Mouse (Mus musculus) frontal cortex, adult 2 months (tissue): ENCODE results near the gene Rnf7. TPM values are rescaled to one million over a fixed set of nuclear protein-coding genes. Genes with fewer than 3 reads are reported as not detected.
A peak's percentile ranks its signal among the peaks of the same experiment; 100 is the strongest.

Source experiments
- DNase-seq, 2 experiments: peaks; one replicate each; pipeline ENCODE4 v3.0.0; 2022; ENCODE audit warnings: low spot score in 1 of 2; ENCODE audit errors: extremely low spot score in 1 of 2
- polyA plus RNA-seq: library from polyadenylated mRNA; depleted of rRNA; stranded (reverse); fragments of >200 nt; gene quantifications from 2 replicates; pipeline ENCODE4 v1.2.3, GENCODE M21; 2012

Gene Rnf7
- polyA plus RNA-seq, 1 experiment = 181 TPM

DNA sequence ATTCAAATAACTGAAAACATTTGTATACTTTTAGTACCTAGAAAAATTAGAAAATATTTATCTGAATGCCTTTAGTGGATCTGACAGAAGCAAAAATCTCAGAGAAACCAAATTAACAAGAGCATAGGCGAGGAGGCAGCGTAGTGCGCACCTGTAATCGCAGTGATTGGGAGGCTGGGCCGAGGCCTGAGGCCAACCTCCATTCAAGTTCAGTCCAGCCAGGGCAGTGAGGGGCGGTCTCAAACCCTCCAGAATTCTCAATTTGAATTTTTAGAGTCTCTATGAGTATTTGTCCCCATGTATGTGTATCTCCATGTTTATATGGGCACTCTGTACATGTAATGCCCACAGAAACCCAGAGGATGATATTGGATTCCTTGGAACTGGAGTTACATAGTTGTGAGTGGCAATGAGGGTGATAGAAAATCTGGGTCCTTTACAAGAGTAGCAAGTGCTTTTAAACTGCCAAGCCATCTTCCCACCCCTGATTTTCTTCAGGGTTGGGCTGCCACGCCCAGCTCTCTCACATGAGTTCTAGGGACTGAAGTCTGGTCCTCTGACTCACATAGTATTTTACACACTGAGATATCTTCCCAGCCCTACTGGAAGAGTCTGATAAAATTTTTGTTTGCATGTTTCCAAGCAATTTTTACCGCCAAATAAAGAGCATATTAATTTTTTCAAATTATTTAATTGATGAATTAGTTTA lies 8.1 kb downstream of the Rnf7 start:
- DNase-seq = no peak

DNA sequence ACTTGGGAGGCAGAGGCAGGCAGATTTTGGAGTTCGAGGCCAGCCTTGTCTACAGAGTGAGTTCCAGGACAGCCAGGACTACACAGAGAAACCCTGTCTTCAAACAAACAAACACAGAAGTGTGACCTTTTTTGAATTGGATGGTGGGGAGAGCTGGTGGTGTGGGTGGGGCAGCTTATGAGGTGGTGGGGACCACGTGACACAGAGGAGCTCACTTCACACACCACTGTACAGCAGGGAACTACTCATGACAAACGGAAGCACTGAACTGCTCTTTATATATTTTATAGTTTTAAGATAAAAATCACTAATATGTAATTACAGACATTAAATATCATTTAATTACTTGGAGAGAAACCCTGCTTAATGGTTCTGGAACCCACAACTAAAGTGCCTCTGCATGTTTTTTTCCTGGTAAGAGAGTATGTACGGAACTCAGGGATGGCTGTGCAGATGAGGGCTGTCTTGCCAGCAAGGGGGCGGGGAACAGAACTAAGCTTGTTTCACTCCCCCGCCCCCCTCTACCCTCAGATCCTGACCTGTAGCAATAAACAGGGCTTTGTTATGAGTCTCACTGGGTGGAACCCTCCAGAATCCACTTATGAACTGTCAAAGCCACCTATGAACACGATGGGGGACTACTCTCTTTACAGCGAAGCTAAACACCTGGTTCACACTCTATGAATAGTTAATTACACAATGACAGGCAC lies 8.8 kb downstream of the Rnf7 start:
- no peak for DNase-seq

DNA sequence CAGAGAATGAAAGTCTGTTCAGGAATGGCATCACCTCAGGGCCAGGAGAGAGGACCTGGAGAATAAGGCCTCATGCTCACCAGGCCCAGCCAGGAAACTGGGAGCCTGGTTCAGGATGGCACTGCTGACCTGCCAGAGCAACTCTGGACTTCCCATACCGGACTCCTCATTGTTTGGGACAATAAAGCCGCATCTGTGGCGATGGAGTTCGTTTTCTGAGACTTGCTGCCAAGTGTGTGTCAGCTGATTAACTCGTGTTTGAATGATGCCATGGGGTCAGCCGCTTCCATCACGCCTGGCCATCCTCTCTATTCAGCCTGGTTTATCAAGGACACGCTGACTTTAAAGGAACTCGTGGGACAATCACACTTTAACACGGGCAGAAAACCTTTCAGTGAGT lies 14.8 kb downstream of the Rnf7 start:
- peak; percentile 20 to 30 for DNase-seq

DNA sequence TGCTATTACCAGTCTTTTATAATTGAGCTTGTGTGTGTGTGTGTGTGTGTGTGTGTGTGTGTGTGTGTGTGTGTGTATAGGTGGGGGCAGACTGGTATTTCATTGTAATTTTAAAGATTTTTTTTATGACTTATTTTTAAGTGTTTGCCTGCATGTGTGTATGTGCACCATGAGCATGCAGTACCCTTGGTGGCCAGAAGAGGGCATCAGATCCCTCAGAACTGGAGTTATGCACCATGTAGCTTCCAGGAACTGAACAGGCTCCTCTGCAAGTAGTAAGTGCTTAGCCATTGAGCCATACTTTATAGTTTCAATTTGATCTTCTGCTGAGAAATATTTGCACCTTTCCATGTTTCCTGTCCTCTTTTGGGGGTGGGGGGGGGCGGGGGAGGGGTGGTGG lies 16.9 kb downstream of the Rnf7 start:
- no peak for DNase-seq

DNA sequence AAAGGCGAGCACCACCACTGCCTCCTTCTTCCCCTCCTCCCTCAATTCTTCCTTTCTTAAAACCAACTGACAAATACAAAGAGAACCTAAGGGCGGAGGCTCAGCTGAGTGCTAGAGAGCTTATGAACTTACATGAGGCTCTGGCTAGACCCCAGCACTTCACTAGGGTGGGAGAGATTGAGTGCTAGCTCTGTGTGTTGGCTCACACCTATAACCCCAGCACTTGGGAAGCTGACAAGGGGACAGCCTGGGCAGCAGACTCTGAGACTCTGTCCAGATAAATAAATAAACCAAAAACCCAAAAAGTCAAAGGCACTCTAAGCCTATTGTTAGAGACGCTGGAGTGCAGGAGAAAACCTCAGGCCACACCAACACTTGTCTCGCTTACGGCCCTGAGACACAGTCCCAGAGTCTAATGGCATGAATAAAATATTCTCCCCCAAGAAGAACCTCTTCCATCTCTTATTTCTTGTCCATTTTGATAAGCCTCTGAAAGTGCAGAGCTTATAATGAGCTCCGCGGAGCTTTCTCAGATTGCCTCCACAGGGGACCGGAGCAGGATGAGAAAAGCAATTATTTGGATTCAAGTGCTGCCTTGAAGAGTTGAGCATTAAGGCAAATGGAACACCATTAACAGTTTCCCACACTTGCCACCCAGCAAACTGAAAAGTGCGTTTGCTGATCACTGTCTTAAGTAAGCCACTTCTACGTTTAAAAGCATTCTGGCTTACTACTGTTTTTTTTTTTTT lies 18.2 kb downstream of the Rnf7 start:
- DNase-seq = no peak

DNA sequence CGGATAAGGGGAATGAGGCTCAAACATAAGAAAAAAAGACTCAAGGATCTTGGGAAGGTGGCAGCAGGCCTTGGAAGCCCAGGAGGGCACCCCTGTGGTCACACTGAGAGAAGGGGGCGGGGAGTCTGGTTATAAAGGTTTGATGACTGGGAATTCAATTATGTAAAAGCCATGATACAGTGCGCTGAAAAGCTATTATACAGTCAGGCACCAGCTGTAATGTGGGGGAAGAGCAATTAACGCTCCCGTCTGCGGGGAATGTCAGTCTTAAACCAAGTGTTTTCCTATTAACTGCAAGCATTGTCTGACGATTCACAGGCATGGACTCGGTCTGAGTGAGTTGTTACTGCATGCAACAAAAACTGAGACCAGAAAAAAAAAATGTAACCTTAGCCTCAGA lies 22.9 kb downstream of the Rnf7 start:
- no peak for DNase-seq

DNA sequence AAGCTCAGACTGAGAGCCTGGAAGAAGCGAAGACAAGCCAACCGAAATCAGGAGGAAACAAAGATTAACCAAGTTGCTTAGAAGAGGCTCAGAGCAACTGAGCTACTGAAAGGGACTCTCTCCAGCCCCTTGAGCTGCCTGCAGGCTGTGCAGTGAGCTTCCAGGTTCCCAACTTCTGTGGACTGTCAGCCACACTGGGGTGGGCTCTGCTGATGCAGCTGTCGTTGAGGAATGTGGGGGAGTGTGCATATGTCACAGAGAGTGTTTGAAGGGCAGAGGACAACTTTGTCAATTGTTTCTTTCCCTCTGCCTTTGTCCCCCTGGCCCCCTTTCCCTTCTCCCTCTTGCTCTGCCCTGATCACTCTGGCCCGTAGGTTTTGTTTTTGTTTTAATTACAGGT lies 25.5 kb downstream of the Rnf7 start:
- no peak for DNase-seq

DNA sequence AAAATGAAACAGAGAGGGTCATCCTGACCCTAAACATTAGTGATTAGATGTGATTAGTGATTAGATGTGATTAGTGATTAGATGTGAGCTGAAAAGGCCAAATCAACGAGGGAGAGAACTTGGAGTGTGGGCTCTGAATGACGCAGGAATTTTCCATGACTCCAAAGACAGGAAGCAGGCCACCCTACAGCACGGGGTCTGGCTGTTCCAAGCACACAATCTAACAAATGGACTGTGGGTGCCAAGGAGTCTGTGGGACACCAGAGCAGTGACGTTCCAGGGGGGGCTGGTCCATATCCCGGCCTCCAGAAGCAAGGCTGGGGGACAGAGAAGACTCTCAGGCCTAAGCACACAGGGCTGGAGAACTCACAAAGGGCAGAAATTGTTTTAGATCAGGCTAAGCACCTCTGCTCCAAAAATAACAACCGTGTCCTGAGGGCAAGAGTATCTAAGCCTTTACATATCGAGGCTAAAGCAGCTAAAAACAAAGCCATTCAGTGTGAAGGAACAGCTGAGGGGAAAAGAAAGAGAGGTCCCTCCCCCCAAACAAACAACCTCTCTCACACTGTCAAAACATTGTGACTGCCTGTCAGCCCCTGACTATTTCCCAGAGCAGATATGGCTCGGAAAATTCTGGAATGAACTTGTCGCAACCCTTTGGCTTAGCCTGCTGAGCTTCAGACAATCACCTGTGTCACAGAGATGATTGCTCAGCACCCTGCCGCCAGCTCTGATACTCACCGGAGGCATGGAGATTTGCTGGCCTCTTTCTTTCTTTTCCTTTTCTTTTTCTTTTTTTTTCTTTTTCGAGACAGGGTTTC lies 27.4 kb downstream of the Rnf7 start:
- DNase-seq = no peak

DNA sequence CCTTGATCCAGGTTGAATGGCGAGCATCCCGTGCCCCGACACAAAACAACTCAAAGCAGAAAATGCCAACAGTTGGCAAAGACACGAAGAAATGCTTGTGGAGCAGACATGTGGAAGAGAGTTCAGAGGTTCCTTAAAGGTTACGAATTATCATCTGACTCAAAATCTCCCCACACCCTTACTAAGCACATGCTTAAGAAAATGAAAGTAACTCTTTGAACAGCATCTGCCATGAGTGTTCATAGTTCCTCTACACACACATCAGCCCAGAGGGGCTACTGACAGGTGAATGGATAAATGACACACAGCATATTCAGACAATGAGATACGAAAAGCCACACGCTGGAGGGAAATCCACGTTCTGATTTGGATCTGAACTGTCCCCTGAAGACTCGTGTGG lies 29.0 kb downstream of the Rnf7 start:
- no peak for DNase-seq

DNA sequence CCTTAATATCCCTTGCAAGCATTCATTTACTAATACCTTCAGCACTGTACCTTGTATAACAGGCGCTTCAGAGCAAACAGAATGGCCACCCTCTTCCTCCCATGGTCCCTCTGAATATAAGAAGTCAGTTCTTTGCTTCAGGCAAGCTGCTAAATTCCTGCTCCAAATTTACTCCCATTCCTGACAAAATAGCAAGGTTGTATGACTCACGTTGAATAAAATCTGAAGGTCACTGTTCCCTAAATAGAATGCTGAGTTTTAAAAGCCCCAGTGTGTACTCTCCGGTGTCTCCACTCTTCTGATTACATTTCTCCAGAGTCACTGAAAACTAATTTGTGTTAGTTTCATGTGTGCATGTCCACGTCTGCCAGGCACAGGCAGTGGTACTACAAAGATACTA lies 33.1 kb downstream of the Rnf7 start:
- peak in 1 of 2 experiments; percentile 28 for DNase-seq

DNA sequence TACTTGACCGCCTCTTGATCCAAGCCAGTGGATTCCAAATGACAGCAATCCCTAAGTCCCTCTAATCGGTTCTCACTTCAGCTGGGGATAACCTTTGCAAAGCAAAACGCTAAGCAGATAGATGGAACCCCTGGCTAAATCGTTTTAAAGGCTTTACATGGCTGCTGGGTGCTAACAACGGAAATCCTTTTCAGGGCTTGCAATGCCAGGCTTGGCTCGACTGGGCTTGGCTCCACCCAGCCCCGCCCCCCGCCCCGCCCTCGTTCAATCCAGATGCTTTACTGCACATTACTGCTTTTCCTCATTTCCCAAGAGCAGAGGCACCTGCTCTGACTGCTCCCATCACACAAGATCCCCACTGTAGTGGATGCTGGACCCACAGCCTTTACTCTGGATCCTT lies 36.4 kb downstream of the Rnf7 start:
- no peak for DNase-seq

DNA sequence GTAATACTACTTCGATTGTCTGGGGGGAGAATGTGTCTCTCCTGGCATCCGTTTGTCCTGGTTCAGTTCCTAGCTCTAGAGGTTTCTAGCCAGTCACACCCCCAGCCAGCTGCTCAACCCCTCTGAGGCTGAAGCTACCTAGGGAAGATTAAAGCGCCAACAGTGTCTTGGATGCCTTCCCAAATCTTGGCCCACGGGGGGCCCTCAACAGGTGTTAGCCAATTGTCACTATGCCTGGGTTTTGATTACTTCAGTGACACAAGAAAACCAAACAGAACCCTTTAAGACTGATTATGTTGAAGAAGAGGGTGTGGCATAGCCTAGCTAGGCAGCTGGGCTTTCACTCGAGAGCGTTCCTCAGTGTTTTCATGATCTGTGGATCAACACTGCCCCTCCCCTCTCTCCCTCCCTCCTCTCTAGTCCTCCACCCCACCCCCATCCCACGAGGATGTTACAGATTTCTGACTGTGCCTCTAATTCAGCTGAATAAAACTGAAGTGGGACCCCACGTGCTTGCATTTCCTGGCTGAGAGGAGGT lies 40.1 kb downstream of the Rnf7 start:
- DNase-seq = peak in 1 of 2 experiments; percentile 17

DNA sequence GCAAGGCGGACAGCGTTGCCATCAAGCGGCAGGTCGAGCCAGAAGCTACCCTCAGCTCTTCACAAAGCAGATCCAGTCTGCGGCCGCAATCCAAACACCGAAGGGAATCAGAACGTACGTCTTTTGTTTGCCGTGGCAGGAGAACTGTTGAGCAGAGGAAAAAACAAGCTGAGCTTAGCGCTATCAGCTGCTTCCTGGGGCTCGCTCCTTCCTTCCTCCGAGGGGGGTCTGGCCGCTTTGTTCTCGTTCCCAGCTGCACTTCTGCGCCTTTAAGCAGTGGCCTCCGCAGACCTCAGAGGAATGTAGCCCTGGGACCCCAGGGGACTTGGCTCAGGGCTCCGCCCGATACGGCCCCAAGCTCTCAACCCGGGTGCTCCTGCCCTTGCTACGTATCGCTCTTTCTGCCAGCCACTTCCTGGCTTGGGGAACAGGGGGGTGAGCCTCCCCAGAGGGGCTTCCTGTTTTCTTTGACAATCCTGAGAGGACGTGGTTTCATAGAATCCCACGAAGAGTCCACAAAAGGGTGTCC lies 40.6 kb downstream of the Rnf7 start:
- DNase-seq = peak in 1 of 2 experiments; percentile 24

DNA sequence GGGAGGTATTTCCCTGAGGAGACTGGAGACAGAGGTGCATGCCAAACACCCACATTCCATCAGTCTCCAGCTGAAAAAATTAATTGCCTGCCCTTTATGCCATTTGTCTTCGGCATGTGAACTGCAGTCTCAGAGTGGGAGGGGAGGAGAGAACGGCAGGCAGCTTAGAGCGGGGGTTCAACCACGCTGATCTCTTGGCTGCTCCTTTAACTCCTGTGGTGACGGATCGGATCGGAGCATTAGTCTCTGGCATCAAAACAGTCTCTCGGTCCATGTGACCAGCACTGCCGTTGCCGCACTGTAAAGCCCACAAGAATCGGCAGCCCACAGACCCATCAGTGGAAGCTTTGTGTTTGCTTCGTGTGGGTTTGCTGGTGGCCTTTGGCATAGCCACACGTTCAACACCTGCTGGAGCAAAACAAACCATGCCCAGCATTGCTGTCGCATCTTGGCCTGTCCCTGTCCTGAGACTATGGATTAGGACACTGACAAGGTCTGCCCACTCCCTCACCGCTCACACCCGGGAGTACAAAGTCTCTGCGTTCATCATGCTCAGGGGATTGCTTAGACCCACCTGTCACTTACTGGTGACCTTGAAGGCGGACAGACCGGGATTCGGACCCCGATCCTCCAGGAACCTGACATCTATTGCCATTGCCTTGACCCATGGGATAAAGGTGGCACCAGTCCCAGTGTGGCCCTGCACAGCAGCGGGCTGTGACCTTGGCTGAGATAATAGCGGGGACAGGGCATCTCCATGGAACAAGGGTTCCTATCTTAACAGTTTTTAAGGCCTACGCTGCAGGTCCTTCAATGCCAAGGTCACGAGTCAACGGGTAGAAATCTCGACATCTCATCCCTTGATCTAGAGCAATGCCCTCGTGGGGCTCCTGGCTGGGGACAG lies 41.3 kb downstream of the Rnf7 start:
- no peak for DNase-seq

DNA sequence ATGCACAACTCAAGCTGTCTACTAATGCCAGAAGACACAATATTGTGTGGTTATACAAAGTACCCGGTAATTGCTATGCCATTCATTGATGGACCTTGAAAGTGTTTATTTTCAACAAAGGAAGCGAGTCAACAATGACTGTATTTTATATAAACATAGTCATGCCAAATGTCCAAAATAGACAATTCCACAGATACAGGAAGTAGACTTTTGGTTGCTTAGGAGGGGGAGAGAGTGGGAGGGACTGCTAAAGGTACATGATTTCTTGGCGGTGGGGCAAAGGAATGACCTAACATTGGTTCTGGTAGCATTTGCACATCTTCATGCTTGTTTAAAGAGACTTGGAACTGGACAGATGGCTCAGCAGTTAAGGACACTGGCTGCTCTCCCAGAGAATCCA lies 45.9 kb downstream of the Rnf7 start:
- DNase-seq = no peak

DNA sequence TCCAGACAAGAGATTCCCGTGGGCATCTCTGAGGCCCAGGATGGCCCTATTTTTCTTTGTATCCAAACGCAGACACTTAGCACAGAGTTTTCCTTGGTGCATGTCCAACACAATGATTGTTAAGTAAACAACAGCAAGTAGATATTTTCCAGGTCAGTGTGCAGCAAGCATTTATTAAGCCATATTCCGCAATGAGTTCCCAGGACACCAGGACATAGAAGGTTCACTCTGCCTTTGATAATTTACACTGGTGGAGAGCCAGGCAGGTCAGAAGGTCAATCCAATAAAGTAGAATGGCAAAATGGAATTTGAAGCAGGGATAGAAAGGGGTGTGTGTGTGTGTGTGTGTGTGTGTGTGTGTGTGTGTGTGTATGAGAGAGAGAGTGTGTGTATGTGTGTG lies 47.4 kb downstream of the Rnf7 start:
- DNase-seq = no peak

DNA sequence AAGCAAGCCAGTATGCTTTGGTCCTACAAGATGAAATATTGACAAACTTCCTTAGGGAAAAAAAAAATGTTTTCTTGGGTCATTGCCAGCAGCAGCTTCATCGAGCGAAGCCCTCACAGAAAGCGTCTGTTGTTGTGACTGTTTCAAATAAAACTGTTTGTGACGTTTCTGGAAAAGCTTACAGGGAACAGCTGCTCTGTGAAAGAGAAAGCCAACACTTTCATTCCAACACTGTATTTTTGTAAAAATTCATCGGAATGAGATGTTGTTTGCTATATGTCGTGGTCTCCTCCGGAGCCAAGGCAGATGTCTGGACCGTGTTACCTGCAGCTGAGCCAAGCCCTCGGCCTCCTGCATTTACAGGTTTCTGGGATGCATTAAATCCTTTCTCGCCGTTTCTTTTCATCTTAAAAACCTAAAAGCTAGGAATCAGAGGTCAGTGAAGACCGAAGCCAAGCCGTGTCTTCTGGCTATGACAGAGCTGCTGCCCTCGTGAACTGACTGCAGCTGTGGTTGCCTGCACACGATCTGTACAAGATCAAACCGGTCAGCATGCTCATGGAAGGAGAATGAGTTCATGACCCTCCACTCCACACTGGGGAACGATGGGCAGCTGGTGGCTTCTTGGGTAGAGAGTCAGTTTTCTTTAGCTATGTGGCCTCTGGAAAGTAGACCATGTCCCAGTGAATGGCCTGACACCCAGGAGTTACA lies 50.0 kb downstream of the Rnf7 start:
- DNase-seq = peak; percentile 39 to 80

DNA sequence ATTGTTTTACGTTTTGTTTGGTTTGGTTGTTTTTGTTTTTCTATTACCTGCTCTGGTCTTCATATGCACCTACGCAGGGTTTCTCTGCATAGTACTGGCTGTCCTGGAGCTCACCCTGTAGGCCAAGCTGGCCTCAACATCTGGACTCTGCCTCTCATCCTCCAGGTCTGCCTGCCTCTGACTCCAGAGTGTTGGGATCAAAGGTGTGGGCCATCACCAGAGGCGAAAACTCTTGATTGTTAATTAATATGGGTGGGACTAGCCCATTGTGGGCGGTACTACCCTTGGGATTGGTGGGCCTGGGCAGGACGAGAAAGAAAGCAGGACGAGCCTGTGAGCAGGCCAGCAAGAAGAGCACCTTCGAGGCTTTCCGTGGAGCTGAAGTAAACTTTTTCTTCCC lies 54.4 kb downstream of the Rnf7 start:
- DNase-seq = no peak
